In genomic region chrX:11345762-11346161, GRCm38 (mm10) we compare ENCODE assay signal across 11 mouse cellular contexts. TPM values are rescaled to one million over a fixed set of nuclear protein-coding genes. Genes with fewer than 3 reads are reported as not detected.
DNase-seq lines count a peak whose midpoint lies in the region; ATAC-seq and TF ChIP-seq lines count a peak whose summit lies in the region.
"Had no signal": no experiment of that assay in that cellular context is flagged by ENCODE, and none has a peak within 500 bp of the region (broad histone marks: within the 10 kb centered on the region; RNA-seq: fewer than 3 reads in every experiment).

No protein-coding gene starts in this region.

- peak; percentile 57 for ATAC-seq in limb, embryonic 14.5 days (ENCODE audit: low FRiP score, low read depth)

- DNase-seq in heart, postnatal 36 days, result peak; percentile 5 to 17
- no peak for DNase-seq in heart, adult 9 months (ENCODE audit: low spot score in 2 of 2)
- DNase-seq in cerebellum, adult 11-12 months, result peak; percentile 19
- DNase-seq in cerebellum, postnatal 25 days, result peak; percentile 19 to 29
- peak; percentile 71 for DNase-seq in limb, embryonic 14.5 days (ENCODE audit: low spot score)
- no peak for DNase-seq in left cerebral cortex, adult 11 months (ENCODE audit: low spot score)
- DNase-seq in gastrocnemius, adult 8-10 months (ENCODE audit: low spot score in 2 of 2), result no peak
- DNase-seq: gastrocnemius, postnatal 10 days; right cerebral cortex, postnatal 4 days had no signal

- no peak for TF ChIP-seq POLR2A in limb, embryonic 14.5 days (IDR thresholded peaks at IDR 0.05; ENCODE audit: borderline replicate concordance, extremely low read depth, insufficient read depth, insufficient read length)

- 0 out of 2 replicates have a peak overlapping the region, but pooled peaks have one; percentile 19 for H3K27ac ChIP-seq in limb, embryonic 14.5 days (replicated peaks; ENCODE audit: low read depth, low read length)

- no peak overlapping the region for H3K9ac ChIP-seq in limb, embryonic 14.5 days (ENCODE audit: low read depth, low read length, severe bottlenecking)

- no peaks in the 10 kb centered on the region for H3K9me3 ChIP-seq in limb, embryonic 14.5 days (ENCODE audit: control insufficient read depth, low read length)

- H3K4me3 ChIP-seq in limb, embryonic 14.5 days (replicated peaks; ENCODE audit: low read length), result no peak overlapping the region

- no peaks in the 10 kb centered on the region for H3K27me3 ChIP-seq in limb, embryonic 14.5 days (ENCODE audit: control insufficient read depth, insufficient read depth, low read length)

- peaks cover 8% of the 10 kb centered on the region for H3K4me1 ChIP-seq in limb, embryonic 14.5 days (ENCODE audit: control insufficient read depth, insufficient read depth, low read length)

- peak overlapping the region; percentile 28 for H3K4me2 ChIP-seq in limb, embryonic 14.5 days (replicated peaks; ENCODE audit: low read depth, low read length, severe bottlenecking)

- 38% methylated on average over 9 of the region's 9 CpGs for WGBS in limb, embryonic 14.5 days

- intact Hi-C loops in heart, postnatal 36 days (cut with DNase I), result no loop called here

- no peaks in the 10 kb centered on the region for H3K36me3 ChIP-seq in limb, embryonic 14.5 days (ENCODE audit: control insufficient read depth, insufficient read depth, low read length)

RNA-seq across cellular contexts. Expression of gene H2al1j, which starts 18.1 kb away (rescaled TPM):
- not detected for total RNA-seq in heart, postnatal 36 days (2021)
- polyA plus RNA-seq in limb, embryonic 14.5 days (2012; rRNA removed), result not detected in 2 replicates
- not detected in 2 replicates for polyA plus RNA-seq in limb, embryonic 14.5 days (2014; fragmentation: Nextera tagmentation; extraction: Ambion mirVana)
- not detected for total RNA-seq in gastrocnemius, adult 8-10 months (2022)
- total RNA-seq: gastrocnemius, postnatal 10 days; layer of hippocampus, postnatal 25 days had no signal
- polyA plus RNA-seq: lung, embryonic 16.5 days had no signal

RNA-seq across cellular contexts. Expression of gene H2al1i, which starts 21.3 kb away (rescaled TPM):
- not detected for total RNA-seq in heart, postnatal 36 days (2021)
- not detected in 2 replicates for polyA plus RNA-seq in limb, embryonic 14.5 days (2012; rRNA removed)
- not detected in 2 replicates for polyA plus RNA-seq in limb, embryonic 14.5 days (2014; fragmentation: Nextera tagmentation; extraction: Ambion mirVana)
- not detected for total RNA-seq in gastrocnemius, adult 8-10 months (2022)
- total RNA-seq: gastrocnemius, postnatal 10 days; layer of hippocampus, postnatal 25 days had no signal
- polyA plus RNA-seq: lung, embryonic 16.5 days had no signal

RNA-seq across cellular contexts. Expression of gene H2al1h, which starts 24.5 kb away (rescaled TPM):
- total RNA-seq in heart, postnatal 36 days (2021), result not detected
- polyA plus RNA-seq in limb, embryonic 14.5 days (2012; rRNA removed), result not detected in 2 replicates
- not detected in 2 replicates for polyA plus RNA-seq in limb, embryonic 14.5 days (2014; fragmentation: Nextera tagmentation; extraction: Ambion mirVana)
- total RNA-seq in gastrocnemius, adult 8-10 months (2022), result not detected
- total RNA-seq: gastrocnemius, postnatal 10 days; layer of hippocampus, postnatal 25 days had no signal
- polyA plus RNA-seq: lung, embryonic 16.5 days had no signal

RNA-seq across cellular contexts. Expression of gene H2al1g, which starts 27.7 kb away (rescaled TPM):
- total RNA-seq in heart, postnatal 36 days (2021), result not detected
- not detected in 2 replicates for polyA plus RNA-seq in limb, embryonic 14.5 days (2012; rRNA removed)
- polyA plus RNA-seq in limb, embryonic 14.5 days (2014; fragmentation: Nextera tagmentation; extraction: Ambion mirVana), result not detected in 2 replicates
- total RNA-seq in gastrocnemius, adult 8-10 months (2022), result not detected
- total RNA-seq: gastrocnemius, postnatal 10 days; layer of hippocampus, postnatal 25 days had no signal
- polyA plus RNA-seq: lung, embryonic 16.5 days had no signal

RNA-seq across cellular contexts. Expression of gene H2al1f, which starts 30.8 kb away (rescaled TPM):
- total RNA-seq in heart, postnatal 36 days (2021), result not detected
- not detected in 2 replicates for polyA plus RNA-seq in limb, embryonic 14.5 days (2012; rRNA removed)
- not detected in 2 replicates for polyA plus RNA-seq in limb, embryonic 14.5 days (2014; fragmentation: Nextera tagmentation; extraction: Ambion mirVana)
- total RNA-seq in gastrocnemius, adult 8-10 months (2022), result not detected
- total RNA-seq: gastrocnemius, postnatal 10 days; layer of hippocampus, postnatal 25 days had no signal
- polyA plus RNA-seq: lung, embryonic 16.5 days had no signal

Comparison
In these comparisons a context has a peak if more than half of its experiments do, and no peak if none do; other contexts are left out.
1. DNase-seq: peak in heart, postnatal 36 days (2 of 2), cerebellum, adult 11-12 months (single experiment), cerebellum, postnatal 25 days (2 of 2) and limb, embryonic 14.5 days (single experiment); none in heart, adult 9 months (0 of 2), left cerebral cortex, adult 11 months (single experiment) and gastrocnemius, adult 8-10 months (0 of 2).